Mouse (Mus musculus) neural tube, embryonic 12.5 days (tissue): ENCODE measurements around the gene Cox20. TPM values are rescaled to one million over a fixed set of nuclear protein-coding genes. Genes with fewer than 3 reads are reported as not detected.
"Not testable (repeated sequence)": the region's sequence is repeated elsewhere in the genome, so short reads cannot be mapped to it uniquely, and the experiment has no call there.

Source experiments
- ATAC-seq: fragments of 200-750 bp; cut with Nextera tagmentation; 2 replicates; pipeline ENCODE4 v1.8.0; 2017; ENCODE audit warnings: low read depth, mild to moderate bottlenecking, moderate TSS enrichment, moderate library complexity; ENCODE audit not compliant: low FRiP score
- H3K27ac ChIP-seq: fragments of 300-500 bp; sonication (generic); 2 replicates; pipeline ENCODE4 v1.5.1; 2016
- H3K27me3 ChIP-seq: fragments of 300-500 bp; sonication (generic); replicated peaks from 2 replicates; pipeline ENCODE4 v1.6.1; 2016; ENCODE audit warnings: mild to moderate bottlenecking
- H3K36me3 ChIP-seq: fragments of 300-500 bp; sonication (generic); 2 replicates; pipeline ENCODE4 v1.6.1; 2016; ENCODE audit warnings: mild to moderate bottlenecking
- H3K4me1 ChIP-seq: fragments of 300-500 bp; sonication (generic); 2 replicates; pipeline ENCODE4 v1.6.1; 2016
- H3K4me2 ChIP-seq: fragments of 300-500 bp; sonication (generic); replicated peaks from 2 replicates; pipeline ENCODE4 v1.6.1; 2016; ENCODE audit warnings: mild to moderate bottlenecking
- H3K4me3 ChIP-seq: fragments of 300-500 bp; sonication (generic); 2 replicates; pipeline ENCODE4 v1.5.1; 2016
- H3K9ac ChIP-seq: fragments of 300-500 bp; sonication (generic); 2 replicates; pipeline ENCODE4 v1.6.1; 2016; ENCODE audit warnings: mild to moderate bottlenecking
- H3K9me3 ChIP-seq: fragments of 300-500 bp; sonication (generic); 2 replicates; pipeline ENCODE4 v1.6.1; 2016; ENCODE audit warnings: mild to moderate bottlenecking
- WGBS: fragments of 180-500 bp; shearing (Covaris S2); methylation state at CpG from one replicate; pipeline ENCODE4 v1.1.7; 2016; 5-methylcytosine and 5-hydroxymethylcytosine counted together
- polyA plus RNA-seq: library from polyadenylated mRNA; unstranded; fragments of >200 nt; fragmentation: Nextera tagmentation; extraction: Ambion mirVana; gene quantifications from 2 replicates; pipeline ENCODE4 v1.2.1, GENCODE M21; 2016

The Cox20 gene
- polyA plus RNA-seq: 119 and 122 TPM in 2 replicates

- Histone ChIP-seq H3K4me3 (peak within 1 kb of the TSS; percentile 57), H3K27ac (peak within 1 kb of the TSS; percentile 99), H3K27me3 (no peaks in the 10 kb centered on the region), H3K4me1 (peaks cover 22% of the 10 kb centered on the region), H3K9me3 (no peaks in the 10 kb centered on the region), H3K36me3 (peaks cover 25% of the 10 kb centered on the region), H3K9ac (peak within 1 kb of the TSS; percentile 85), H3K4me2 (peak within 1 kb of the TSS; percentile 73)
- WGBS: under 1% methylated on average over 83 of the region's 83 CpGs
- peak; percentile 95 for ATAC-seq
These were observed at the start of gene Cox20 for GRCm38 (mm10) chr1:178318389-178319184. Cox20 (plus strand) TSS chr1:178319130.

- Histone ChIP-seq H3K4me3 (no peak overlapping the region), H3K36me3 (no peaks in the 10 kb centered on the region), H3K9ac (no peak overlapping the region), H3K4me2 (no peak overlapping the region), H3K9me3 (no peaks in the 10 kb centered on the region), H3K27ac (no peak overlapping the region), H3K27me3 (no peaks in the 10 kb centered on the region), H3K4me1 (no peaks in the 10 kb centered on the region)
- WGBS: 54% methylated on average over 6 of the region's 6 CpGs
- 0 out of 2 replicates have a peak, but pooled peaks have one; percentile 48 for ATAC-seq
These were observed 48.3 kb upstream of the Cox20 start for GRCm38 (mm10) chr1:178270635-178271034.

- H3K27ac ChIP-seq: no peak overlapping the region
- no peaks in the 10 kb centered on the region for H3K9me3 ChIP-seq
- H3K4me1 ChIP-seq: no peaks in the 10 kb centered on the region
- 21% methylated on average over 9 of the region's 9 CpGs for WGBS
- no peaks in the 10 kb centered on the region for H3K36me3 ChIP-seq
- peak overlapping the region; percentile 76 for H3K4me2 ChIP-seq
- no peak overlapping the region for H3K4me3 ChIP-seq
- ATAC-seq: no peak
- H3K27me3 ChIP-seq: no peaks in the 10 kb centered on the region
- no peak overlapping the region for H3K9ac ChIP-seq
These were observed 43.7 kb upstream of the Cox20 start for GRCm38 (mm10) chr1:178275174-178275730.

GRCm38 (mm10) chr1:178275738-178276053 is 43.2 kb upstream of the Cox20 start:
- Histone ChIP-seq H3K9me3 (no peaks in the 10 kb centered on the region), H3K4me2 (peak overlapping the region; percentile 76), H3K4me1 (no peaks in the 10 kb centered on the region), H3K27me3 (no peaks in the 10 kb centered on the region), H3K4me3 (peak overlapping the region; percentile 62), H3K27ac (no peak overlapping the region), H3K36me3 (no peaks in the 10 kb centered on the region), H3K9ac (peak overlapping the region; percentile 77)
- ATAC-seq: peak; percentile 41
- 6% methylated on average over 11 of the region's 11 CpGs for WGBS

- Histone ChIP-seq H3K36me3 (no peaks in the 10 kb centered on the region), H3K4me2 (peak overlapping the region; percentile 76), H3K9me3 (no peaks in the 10 kb centered on the region), H3K9ac (peak overlapping the region; percentile 77), H3K27ac (peak overlapping the region; percentile 59; the same call in 1 of the 2 replicates), H3K4me3 (peak overlapping the region; percentile 62), H3K27me3 (no peaks in the 10 kb centered on the region), H3K4me1 (no peaks in the 10 kb centered on the region)
- ATAC-seq: peak; percentile 86
- WGBS: under 1% methylated on average over 87 of the region's 87 CpGs
These were observed 42.6 kb upstream of the Cox20 start for GRCm38 (mm10) chr1:178276054-178276911.

- 89% methylated on average over 3 of the region's 3 CpGs for WGBS
- not testable (repeated sequence) for H3K4me2 ChIP-seq, H3K4me1 ChIP-seq, H3K9me3 ChIP-seq, H3K27ac ChIP-seq, H3K9ac ChIP-seq, H3K36me3 ChIP-seq, H3K27me3 ChIP-seq, ATAC-seq, H3K4me3 ChIP-seq
These were observed 35.6 kb upstream of the Cox20 start for GRCm38 (mm10) chr1:178283314-178283713.

GRCm38 (mm10) chr1:178283946-178284720 is 34.8 kb upstream of the Cox20 start:
- H3K4me3 ChIP-seq: no peak overlapping the region
- no peak for ATAC-seq
- H3K36me3 ChIP-seq: no peaks in the 10 kb centered on the region
- no peaks in the 10 kb centered on the region for H3K27me3 ChIP-seq
- H3K27ac ChIP-seq: no peak overlapping the region
- H3K9me3 ChIP-seq: no peaks in the 10 kb centered on the region
- no peaks in the 10 kb centered on the region for H3K4me1 ChIP-seq
- H3K4me2 ChIP-seq: no peak overlapping the region
- no peak overlapping the region for H3K9ac ChIP-seq
- 61% methylated on average over 2 of the region's 2 CpGs for WGBS

GRCm38 (mm10) chr1:178287601-178288176 is 31.2 kb upstream of the Cox20 start:
- H3K4me3 ChIP-seq: no peak overlapping the region
- H3K9me3 ChIP-seq: no peaks in the 10 kb centered on the region
- H3K4me2 ChIP-seq: no peak overlapping the region
- H3K27me3 ChIP-seq: no peaks in the 10 kb centered on the region
- no peaks in the 10 kb centered on the region for H3K4me1 ChIP-seq
- no peaks in the 10 kb centered on the region for H3K36me3 ChIP-seq
- H3K27ac ChIP-seq: no peak overlapping the region
- no peak overlapping the region for H3K9ac ChIP-seq
- ATAC-seq: no peak
- WGBS: 71% methylated on average over 8 of the region's 8 CpGs

- Histone ChIP-seq H3K4me3 (no peak overlapping the region), H3K27ac (no peak overlapping the region), H3K4me2 (no peak overlapping the region), H3K9me3 (no peaks in the 10 kb centered on the region), H3K4me1 (no peaks in the 10 kb centered on the region), H3K36me3 (no peaks in the 10 kb centered on the region), H3K27me3 (no peaks in the 10 kb centered on the region), H3K9ac (no peak overlapping the region)
- ATAC-seq: no peak
- 86% methylated on average over 3 of the region's 3 CpGs for WGBS
These were observed 27.2 kb upstream of the Cox20 start for GRCm38 (mm10) chr1:178291716-178292115.

- Histone ChIP-seq H3K4me3 (no peak overlapping the region), H3K4me1 (no peaks in the 10 kb centered on the region), H3K27ac (no peak overlapping the region), H3K4me2 (no peak overlapping the region), H3K36me3 (no peaks in the 10 kb centered on the region), H3K9me3 (no peaks in the 10 kb centered on the region), H3K9ac (no peak overlapping the region), H3K27me3 (no peaks in the 10 kb centered on the region)
- WGBS: 93% methylated on average over 1 of the region's 1 CpGs
- no peak for ATAC-seq
These were observed 24.9 kb upstream of the Cox20 start for GRCm38 (mm10) chr1:178294051-178294450.

- ATAC-seq, H3K4me3 ChIP-seq, H3K4me2 ChIP-seq, H3K9ac ChIP-seq, H3K27me3 ChIP-seq, H3K4me1 ChIP-seq, H3K27ac ChIP-seq, H3K9me3 ChIP-seq, H3K36me3 ChIP-seq: not testable (repeated sequence)
- WGBS: 90% methylated on average over 2 of the region's 2 CpGs
These were observed 17.7 kb upstream of the Cox20 start for GRCm38 (mm10) chr1:178301261-178301660.
